Mouse (Mus musculus): Measurements from ENCODE around the gene Scd1. TPM values are rescaled to one million over a fixed set of nuclear protein-coding genes. Genes with fewer than 3 reads are reported as not detected.
A peak's percentile ranks its signal among the peaks of the same experiment; 100 is the strongest.

Scd1 gene
- 100 to 1,000 TPM; 130 to 138 TPM for total RNA-seq (2021)
- long read RNA-seq, experiment 1, full-length matches to known transcripts: 20 of 33 reads
- long read RNA-seq, experiment 1, partial matches to known transcripts: 1 of 33 reads
- long read RNA-seq, experiment 1, other reads (novel, unspliced or antisense): 12 of 33 reads
- long read RNA-seq, experiment 2, full-length matches to known transcripts: 20 of 34 reads
- long read RNA-seq, experiment 2, partial matches to known transcripts: 1 of 34 reads
- long read RNA-seq, experiment 2, other reads (novel, unspliced or antisense): 13 of 34 reads

- DNase-seq (ENCODE audit: low spot score in 2 of 2): peak; percentile 77 to 82
- intact Hi-C loops (cut with DNase I): loop anchor here (5.0 kb wide), 1 partner anchor 110 kb away; no protein-coding TSS in a partner anchor
These were observed at the start of gene Scd1 for GRCm38 (mm10) chr19:44407341-44408222. Gene Scd1, minus strand, starts transcription at chr19:44407879.

- intact Hi-C loops (cut with DNase I): no loop called here
- no peak for DNase-seq (ENCODE audit: low spot score in 2 of 2)
These were observed 47.7 kb upstream of the Scd1 start for GRCm38 (mm10) chr19:44455356-44455755.

DNA sequence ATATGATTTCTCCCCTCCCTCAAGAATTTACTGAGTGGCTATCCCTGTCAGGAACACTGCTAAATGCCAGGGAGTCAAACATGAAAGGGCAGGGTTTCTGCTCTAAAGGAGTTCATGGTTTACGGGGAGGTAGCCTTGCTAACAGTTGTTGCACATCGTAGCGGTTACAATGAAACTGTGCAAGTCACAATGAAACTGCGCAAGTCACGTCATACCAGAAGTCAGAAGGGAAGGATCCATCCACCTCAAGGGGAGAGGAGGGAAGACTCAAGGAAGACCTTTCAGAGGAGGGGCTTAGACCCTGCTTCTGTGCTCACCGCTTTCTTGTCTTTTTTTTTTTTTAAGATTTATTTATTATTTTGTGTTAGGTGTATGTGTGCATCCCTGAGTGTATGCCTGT is 47.2 kb upstream of the Scd1 start:
- DNase-seq (ENCODE audit: low spot score in 2 of 2): no peak
- intact Hi-C loops (cut with DNase I): no loop called here

DNA sequence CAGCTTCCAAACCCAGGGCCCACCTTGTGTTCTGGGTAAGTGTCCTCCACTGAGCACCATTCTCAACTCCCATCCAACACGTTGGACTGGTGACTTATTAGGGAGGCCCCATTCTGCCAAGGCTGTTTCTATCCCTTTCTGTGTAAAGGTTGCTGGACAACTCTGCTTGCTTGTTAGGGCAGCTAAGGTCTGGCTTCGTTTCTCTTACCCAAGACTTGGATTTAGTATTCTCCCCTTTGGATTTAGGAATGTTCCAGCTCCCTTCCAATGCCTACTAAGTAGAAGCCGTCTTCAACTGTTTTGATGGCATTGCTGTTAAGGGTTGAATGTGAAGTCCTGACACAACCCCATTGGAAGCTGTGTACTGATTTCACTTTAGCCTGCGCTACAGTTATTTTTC is 40.2 kb upstream of the Scd1 start:
- intact Hi-C loops (cut with DNase I): no loop called here
- DNase-seq (ENCODE audit: low spot score in 2 of 2): no peak

DNA sequence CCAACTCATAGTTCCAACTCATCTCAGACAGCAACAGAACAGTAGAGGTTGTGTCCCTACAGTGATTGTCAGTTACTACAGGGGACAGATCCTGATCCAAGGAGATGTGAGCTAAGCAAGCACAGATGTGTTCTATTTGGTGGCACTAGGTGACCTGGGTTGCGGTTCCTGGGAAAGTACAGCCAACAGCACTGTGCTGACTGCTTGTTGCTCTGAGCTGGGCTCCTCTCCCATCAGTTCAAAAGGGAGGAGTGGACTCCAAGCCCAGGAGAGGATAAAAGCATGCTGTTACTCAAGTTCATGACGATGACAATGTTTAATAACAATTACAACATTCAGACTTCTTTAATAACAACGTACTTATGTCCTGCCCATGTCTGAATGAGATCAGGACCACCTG is 38.1 kb upstream of the Scd1 start:
- DNase-seq (ENCODE audit: low spot score in 2 of 2): no peak
- intact Hi-C loops (cut with DNase I): no loop called here

GRCm38 (mm10) chr19:44439302-44439701 is 31.6 kb upstream of the Scd1 start:
- DNase-seq (ENCODE audit: low spot score in 2 of 2): no peak
- intact Hi-C loops (cut with DNase I): no loop called here

- intact Hi-C loops (cut with DNase I): no loop called here
- no peak for DNase-seq (ENCODE audit: low spot score in 2 of 2)
These were observed 30.3 kb upstream of the Scd1 start for GRCm38 (mm10) chr19:44437975-44438374.

DNA sequence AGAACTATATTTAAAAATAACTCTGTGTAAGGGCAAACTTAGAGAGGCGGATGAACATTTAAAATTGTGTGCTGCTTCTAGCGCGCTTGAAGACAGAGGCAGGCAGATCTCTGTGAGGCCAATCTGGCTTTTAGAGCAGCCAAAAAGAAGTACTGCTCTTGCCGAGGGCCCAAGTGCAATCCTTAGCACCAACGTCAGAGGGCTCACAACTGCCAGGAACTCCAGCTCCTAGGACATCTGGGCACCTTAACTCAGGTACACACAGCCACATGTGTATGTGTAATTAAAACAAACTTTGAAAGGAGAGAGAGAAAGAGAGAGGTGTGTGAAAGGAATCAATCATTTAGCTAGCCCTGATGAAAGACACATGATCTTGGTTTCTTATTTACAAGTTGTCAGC is 24.4 kb upstream of the Scd1 start:
- intact Hi-C loops (cut with DNase I): no loop called here
- DNase-seq (ENCODE audit: low spot score in 2 of 2): no peak

GRCm38 (mm10) chr19:44427721-44428120 is 20.0 kb upstream of the Scd1 start:
- no peak for DNase-seq (ENCODE audit: low spot score in 2 of 2)
- intact Hi-C loops (cut with DNase I): no loop called here

DNA sequence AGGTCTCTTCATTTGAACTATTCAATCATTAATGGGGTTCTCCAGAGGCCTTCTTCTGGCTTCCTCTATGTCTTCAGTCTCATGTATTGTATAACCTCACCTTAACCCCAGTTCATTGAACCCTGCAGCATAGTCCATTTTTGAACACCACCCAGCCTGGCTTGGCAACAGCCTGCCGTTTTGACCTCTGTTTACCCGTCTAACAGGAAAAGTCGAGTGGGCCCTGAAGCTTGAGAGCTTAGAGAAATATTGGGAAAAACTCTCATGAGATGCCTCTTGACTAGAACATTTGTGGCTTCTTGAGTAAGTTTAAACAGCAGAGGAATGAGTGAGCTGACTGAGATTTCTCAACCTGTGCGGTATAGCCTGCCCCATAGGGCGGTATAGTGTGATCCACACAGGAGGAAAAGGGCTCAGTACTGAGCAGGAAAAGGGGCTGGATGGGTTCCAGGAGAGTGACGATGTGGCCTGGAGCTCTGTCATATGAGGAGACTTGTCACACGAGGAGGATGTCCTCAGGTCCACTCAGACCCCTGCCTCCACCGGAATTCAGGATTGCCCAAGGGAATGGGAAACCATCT is 14.5 kb upstream of the Scd1 start:
- no peak for DNase-seq (ENCODE audit: low spot score in 2 of 2)
- intact Hi-C loops (cut with DNase I): no loop called here

GRCm38 (mm10) chr19:44419530-44419929 is 11.9 kb upstream of the Scd1 start:
- intact Hi-C loops (cut with DNase I): loop anchor here (2.0 to 5.0 kb wide), 3 partner anchors 47 to 172 kb away; no protein-coding TSS in a partner anchor
- DNase-seq (ENCODE audit: low spot score in 2 of 2): no peak

GRCm38 (mm10) chr19:44418945-44419344 is 11.3 kb upstream of the Scd1 start:
- intact Hi-C loops (cut with DNase I): loop anchor here (2.0 to 5.0 kb wide), 3 partner anchors 46 to 172 kb away; no protein-coding TSS in a partner anchor

DNA sequence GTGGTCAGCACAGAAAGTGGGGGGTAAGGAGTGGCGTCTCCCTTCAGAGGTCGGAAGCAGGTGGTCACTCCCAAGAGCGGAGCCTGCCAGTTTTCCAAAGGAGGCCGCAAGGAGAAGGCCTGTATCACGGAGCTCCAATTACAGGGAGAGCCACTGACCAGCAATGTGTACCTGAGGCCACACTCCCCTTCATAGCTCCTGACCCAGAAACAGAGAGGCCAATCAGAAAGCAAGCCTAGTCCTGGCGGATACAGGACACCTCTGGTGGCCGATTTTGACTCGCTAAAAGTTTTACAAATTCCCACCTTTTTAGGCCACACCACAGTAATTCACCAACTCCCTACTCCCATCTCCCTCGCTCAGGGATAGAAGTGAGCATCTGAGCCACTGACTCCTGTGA is 10.9 kb upstream of the Scd1 start:
- intact Hi-C loops (cut with DNase I): loop anchor here (2.0 to 5.0 kb wide), 3 partner anchors 46 to 171 kb away; no protein-coding TSS in a partner anchor
- DNase-seq (ENCODE audit: low spot score in 2 of 2): no peak

More at GRCm38 (mm10) chr19:44418945-44419344, 11.3 kb upstream of the Scd1 start:
- peak; percentile 59 to 80 for DNase-seq (ENCODE audit: low spot score in 2 of 2)

DNA sequence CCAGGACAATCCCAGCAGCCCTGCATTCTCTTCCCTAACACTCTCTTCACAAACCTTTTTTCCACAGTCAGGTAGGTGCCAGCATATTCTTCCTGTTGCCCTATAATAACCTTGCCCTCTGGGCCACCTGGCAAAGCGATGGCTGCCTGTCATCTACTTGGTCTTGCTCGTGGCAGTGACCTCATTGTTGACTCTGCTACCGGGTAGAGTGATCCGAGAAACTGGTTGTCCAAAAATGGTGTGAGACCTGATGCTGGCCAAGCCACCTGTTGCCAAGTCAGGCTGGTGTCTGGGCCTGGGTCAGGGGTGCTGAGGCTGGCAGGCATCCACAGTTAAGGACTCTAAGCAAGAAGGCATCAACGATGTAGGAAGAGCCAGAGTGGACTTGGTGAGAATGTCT is 10.4 kb upstream of the Scd1 start:
- intact Hi-C loops (cut with DNase I): loop anchor here (2.0 to 5.0 kb wide), 3 partner anchors 45 to 171 kb away; no protein-coding TSS in a partner anchor
- no peak for DNase-seq (ENCODE audit: low spot score in 2 of 2)

DNA sequence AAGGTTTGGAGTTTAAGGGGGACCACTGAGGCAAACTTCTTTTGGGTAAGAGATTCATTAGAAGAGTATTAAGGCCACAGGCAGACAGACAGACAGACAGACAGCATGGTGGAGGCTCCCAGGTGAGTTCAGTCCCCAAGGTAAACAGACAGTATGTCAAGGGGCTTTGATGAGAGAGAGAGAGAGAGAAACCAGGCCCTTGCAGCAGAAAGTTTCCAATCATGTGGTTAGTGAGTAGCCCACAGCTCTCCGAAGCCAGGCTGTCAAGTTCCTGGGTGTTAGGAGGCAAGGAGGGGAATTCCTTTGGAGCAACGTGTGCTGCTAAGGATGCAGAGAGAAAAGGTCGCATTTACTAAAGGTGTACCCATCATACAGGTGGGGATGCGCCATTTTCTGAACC is 9.8 kb upstream of the Scd1 start:
- intact Hi-C loops (cut with DNase I): loop anchor here (5.0 kb wide), 2 partner anchors 105 to 170 kb away; no protein-coding TSS in a partner anchor

GRCm38 (mm10) chr19:44416240-44416639 is 8.6 kb upstream of the Scd1 start:
- intact Hi-C loops (cut with DNase I): loop anchor here (5.0 kb wide), 2 partner anchors 104 to 169 kb away; no protein-coding TSS in a partner anchor
- no peak for DNase-seq (ENCODE audit: low spot score in 2 of 2)

More for the DNA sequence above, 9.8 kb upstream of the Scd1 start:
- DNase-seq (ENCODE audit: low spot score in 2 of 2): no peak

GRCm38 (mm10) chr19:44415464-44415863 is 7.8 kb upstream of the Scd1 start:
- DNase-seq (ENCODE audit: low spot score in 2 of 2): no peak
- intact Hi-C loops (cut with DNase I): loop anchor here (5.0 kb wide), 2 partner anchors 103 to 168 kb away; no protein-coding TSS in a partner anchor

- no peak for DNase-seq (ENCODE audit: low spot score in 2 of 2)
- intact Hi-C loops (cut with DNase I): no loop called here
These were observed 2.8 kb upstream of the Scd1 start for GRCm38 (mm10) chr19:44410269-44410992.

DNA sequence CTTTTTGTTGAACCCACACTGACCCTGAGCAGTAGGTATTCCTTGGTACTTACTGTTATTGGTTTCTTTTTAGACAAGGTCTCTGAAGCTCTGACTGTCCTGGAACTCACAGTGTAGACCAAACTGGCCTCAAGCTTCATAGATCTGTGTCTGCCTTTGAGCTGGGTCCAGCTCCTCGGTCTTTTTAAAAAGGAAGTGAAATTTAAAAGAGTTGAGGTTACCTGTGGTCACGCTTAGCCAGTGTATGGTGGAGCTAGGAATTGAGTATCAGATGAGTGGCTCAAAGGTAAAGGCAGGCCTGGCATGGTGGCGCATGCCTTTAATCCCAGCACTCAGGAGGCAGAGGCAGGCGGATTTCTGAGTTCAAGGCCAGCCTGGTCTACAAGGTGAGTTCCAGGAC is 916 bp upstream of the Scd1 start:
- intact Hi-C loops (cut with DNase I): loop anchor here (5.0 kb wide), 1 partner anchor 111 kb away; no protein-coding TSS in a partner anchor
- DNase-seq (ENCODE audit: low spot score in 2 of 2): no peak
